Mouse (Mus musculus) CH12.LX (cell line): Measurements from ENCODE around the gene Osbpl11. TPM values are rescaled to one million over a fixed set of nuclear protein-coding genes. Genes with fewer than 3 reads are reported as not detected.

ENCODE experiments used
- DNase-seq: peaks from one replicate; pipeline ENCODE4 v3.0.0-alpha.2; 2013; ENCODE audit errors: extremely low read depth
- H3K27ac ChIP-seq: 2 replicates; pipeline ENCODE4 v1.5.1; 2012; ENCODE audit warnings: low read depth, mild to moderate bottlenecking, control low read depth, moderate library complexity; ENCODE audit not compliant: insufficient read depth
- H3K27me3 ChIP-seq: replicated peaks from 2 replicates; pipeline ENCODE3; 2012; ENCODE audit warnings: inconsistent platforms
- H3K36me3 ChIP-seq, 2 experiments: replicated peaks in 1 of 2; 2 replicates each; pipeline versions ENCODE3 to v1.6.1; 2012; ENCODE audit warnings: inconsistent platforms in 1 of 2, low read length in 1 of 2, mild to moderate bottlenecking in 1 of 2, mixed read lengths in 1 of 2, moderate library complexity in 1 of 2; ENCODE audit not compliant: control insufficient read depth in 1 of 2, insufficient read depth in 1 of 2
- H3K4me1 ChIP-seq, 2 experiments: 2 replicates each; pipeline ENCODE4 v1.6.1; 2012; ENCODE audit warnings: inconsistent platforms in 1 of 2, moderate library complexity in 1 of 2; ENCODE audit not compliant: insufficient read depth in 2 of 2, control insufficient read depth in 1 of 2
- H3K4me2 ChIP-seq: 2 replicates; pipeline ENCODE4 v1.6.1; 2012; ENCODE audit warnings: low read depth, mild to moderate bottlenecking, control low read depth; ENCODE audit not compliant: poor library complexity, insufficient read depth, severe bottlenecking
- H3K4me3 ChIP-seq, 3 experiments: fragments of 150-350 bp in 1 of 3; sonication (generic) in 1 of 3; replicated peaks in 1 of 3; 2 replicates each; pipeline versions ENCODE3 to v1.5.1; 2011 to 2012; ENCODE audit warnings: low read depth in 2 of 3, low read length in 2 of 3, mild to moderate bottlenecking in 2 of 3, moderate library complexity in 2 of 3, control low read depth in 1 of 3, improper control_type of control experiment in 1 of 3, inconsistent platforms in 1 of 3, mixed read lengths in 1 of 3; ENCODE audit not compliant: poor library complexity in 1 of 3
- H3K79me2 ChIP-seq: replicated peaks from 2 replicates; pipeline ENCODE4 v1.6.1; 2012; ENCODE audit warnings: mild to moderate bottlenecking, moderate library complexity; ENCODE audit not compliant: control insufficient read depth, poor library complexity, insufficient read depth, severe bottlenecking; ENCODE audit errors: extremely low read depth
- H3K9ac ChIP-seq: 2 replicates; pipeline ENCODE4 v1.6.1; 2012; ENCODE audit warnings: low read depth, mild to moderate bottlenecking, control low read depth, moderate library complexity; ENCODE audit not compliant: insufficient read depth
- H3K9me3 ChIP-seq: replicated peaks from 2 replicates; pipeline ENCODE3; 2012; ENCODE audit warnings: low read length, inconsistent platforms, mixed read lengths
- BHLHE40 ChIP-seq: IDR thresholded peaks from 2 replicates; pipeline ENCODE4 v1.6.1; 2011; ENCODE audit warnings: mild to moderate bottlenecking, low read depth, low read length, improper control_type of control experiment
- CHD1 ChIP-seq: IDR thresholded peaks from 2 replicates; pipeline ENCODE4 v1.6.1; 2012; ENCODE audit warnings: low read depth, low read length, improper control_type of control experiment, inconsistent platforms
- CHD2 ChIP-seq: IDR thresholded peaks from 2 replicates; pipeline ENCODE4 v1.6.1; 2011; ENCODE audit warnings: low read length, improper control_type of control experiment
- E2F4 ChIP-seq: IDR thresholded peaks from 2 replicates; pipeline ENCODE4 v1.6.1; 2011; ENCODE audit warnings: low read depth, low read length, improper control_type of control experiment; ENCODE audit not compliant: insufficient replicate concordance
- ELF1 ChIP-seq: IDR thresholded peaks from 2 replicates; pipeline ENCODE4 v1.6.1; 2014; ENCODE audit warnings: low read depth, mild to moderate bottlenecking, inconsistent platforms, low read length, improper control_type of control experiment
- EP300 ChIP-seq: IDR thresholded peaks from 2 replicates; pipeline ENCODE4 v1.6.1; 2011; ENCODE audit warnings: low read length, improper control_type of control experiment
- GABPA ChIP-seq: IDR thresholded peaks from 2 replicates; pipeline ENCODE4 v1.6.1; 2012; ENCODE audit warnings: low read depth, low read length, improper control_type of control experiment, inconsistent platforms; ENCODE audit not compliant: insufficient replicate concordance
- HCFC1 ChIP-seq: IDR thresholded peaks from 2 replicates; pipeline ENCODE4 v1.6.1; 2012; ENCODE audit warnings: low read depth, mild to moderate bottlenecking, inconsistent platforms, low read length, improper control_type of control experiment
- IRF4 ChIP-seq: IDR thresholded peaks from 2 replicates; pipeline ENCODE4 v1.6.1; 2014; ENCODE audit warnings: low read depth, mild to moderate bottlenecking, inconsistent platforms, low read length, improper control_type of control experiment
- MAFK ChIP-seq: IDR thresholded peaks from 2 replicates; pipeline ENCODE4 v1.6.1; 2011; ENCODE audit warnings: low read length, improper control_type of control experiment; ENCODE audit not compliant: insufficient replicate concordance
- MAX ChIP-seq: IDR thresholded peaks from 2 replicates; pipeline ENCODE4 v1.6.1; 2011; ENCODE audit warnings: low read length, improper control_type of control experiment
- MAZ ChIP-seq: IDR thresholded peaks from 2 replicates; pipeline ENCODE4 v1.6.1; 2012; ENCODE audit warnings: low read depth, mild to moderate bottlenecking, inconsistent platforms, low read length, improper control_type of control experiment, moderate library complexity
- MEF2A ChIP-seq: IDR thresholded peaks from 2 replicates; pipeline ENCODE4 v1.6.1; 2014; ENCODE audit warnings: low read depth, mild to moderate bottlenecking, inconsistent platforms, low read length, improper control_type of control experiment, borderline replicate concordance
- MXI1 ChIP-seq: IDR thresholded peaks from 2 replicates; pipeline ENCODE4 v1.6.1; 2011; ENCODE audit warnings: mild to moderate bottlenecking, low read depth, low read length, improper control_type of control experiment
- MYC ChIP-seq: IDR thresholded peaks from 2 replicates; pipeline ENCODE4 v1.6.1; 2011; ENCODE audit warnings: low read depth, mild to moderate bottlenecking, improper control_type of control experiment, low read length
- NRF1 ChIP-seq: IDR thresholded peaks from 2 replicates; pipeline ENCODE4 v1.6.1; 2014; ENCODE audit warnings: low read depth, mild to moderate bottlenecking, inconsistent platforms, low read length, improper control_type of control experiment, moderate library complexity
- POLR2A ChIP-seq: IDR thresholded peaks from 2 replicates; pipeline ENCODE4 v1.6.1; 2011; ENCODE audit warnings: low read depth, mild to moderate bottlenecking, improper control_type of control experiment, low read length
- RAD21 ChIP-seq: IDR thresholded peaks from 2 replicates; pipeline ENCODE4 v1.6.1; 2011; ENCODE audit warnings: low read depth, mild to moderate bottlenecking, low read length, improper control_type of control experiment, moderate library complexity
- SIN3A ChIP-seq: IDR thresholded peaks from 2 replicates; pipeline ENCODE4 v1.6.1; 2012; ENCODE audit warnings: low read length, improper control_type of control experiment, inconsistent platforms
- SMC3 ChIP-seq: IDR thresholded peaks from 2 replicates; pipeline ENCODE4 v1.6.1; 2011; ENCODE audit warnings: low read depth, low read length, improper control_type of control experiment
- TBP ChIP-seq: conservative IDR thresholded peaks from 2 replicates; pipeline ENCODE4 v1.6.1; 2011; ENCODE audit warnings: low read depth, low read length, improper control_type of control experiment
- TCF12 ChIP-seq: IDR thresholded peaks from 2 replicates; pipeline ENCODE4 v1.6.1; 2014; ENCODE audit warnings: low read depth, mild to moderate bottlenecking, inconsistent platforms, low read length, improper control_type of control experiment
- UBTF ChIP-seq: IDR thresholded peaks from 2 replicates; pipeline ENCODE4 v1.6.1; 2012; ENCODE audit warnings: low read depth, mild to moderate bottlenecking, inconsistent platforms, low read length, improper control_type of control experiment, moderate library complexity
- USF1 ChIP-seq: IDR thresholded peaks from 2 replicates; pipeline ENCODE4 v1.6.1; 2014; ENCODE audit warnings: low read depth, mild to moderate bottlenecking, inconsistent platforms, low read length, improper control_type of control experiment
- ZC3H11A ChIP-seq: IDR thresholded peaks from 2 replicates; pipeline ENCODE4 v1.6.1; 2012; ENCODE audit warnings: low read depth, mild to moderate bottlenecking, inconsistent platforms, low read length, improper control_type of control experiment
- ZNF384 ChIP-seq: IDR thresholded peaks from 2 replicates; pipeline ENCODE4 v1.6.1; 2012; ENCODE audit warnings: low read depth, low read length, improper control_type of control experiment, inconsistent platforms
- dilution Hi-C: fragments of 300-500 bp; cut with MboI; formaldehyde crosslinking; loops from 2 replicates; pipeline ENCODE4 v1.14.3; 2020; ENCODE audit warnings: low sequenced_read_pairs; ENCODE audit not compliant: extremely low pct_unique_long_range_greater_than_20kb, extremely low pct_ligation_motif_present
- in situ Hi-C: fragments of 300-500 bp; cut with MboI; formaldehyde crosslinking; loops from 3 replicates; pipeline ENCODE4 v1.14.3; 2019; ENCODE audit warnings: low sequenced_read_pairs, low pct_ligation_motif_present, low pct_unique_long_range_greater_than_20kb, mixed read lengths
- polyA plus RNA-seq: library from polyadenylated mRNA; unstranded; fragments of >175 nt; gene quantifications from 2 replicates; pipeline ENCODE4 v1.2.1, GENCODE M21; 2012; ENCODE audit warnings: low read depth; ENCODE audit not compliant: insufficient read length
- total RNA-seq, 2 experiments: library from RNA; depleted of rRNA; stranded (reverse); fragments of 300-350 nt in 1 of 2; fragments of >200 nt in 1 of 2; gene quantifications; 2 replicates each; pipeline ENCODE4 v1.2.3; 2012 to 2014

Osbpl11 gene
- total and polyA plus RNA-seq, 3 experiments, result 10.8 to 12.9 (median 11.4) TPM

GRCm38 (mm10) chr16:33246526-33246925, 61.7 kb downstream of the Osbpl11 start (continued):
- TF ChIP-seq RAD21, result no peak
- no peak for TF ChIP-seq CHD1
- TF ChIP-seq HCFC1, result no peak
- peak; percentile 84 for TF ChIP-seq MAZ
- TF ChIP-seq MAX, result peak; percentile 8; the same call in 1 of the 2 replicates
- 0 out of 2 replicates have a peak, but pooled peaks have one; percentile 16 for TF ChIP-seq UBTF
- TF ChIP-seq IRF4, result peak; percentile 52; the same call in 1 of the 2 replicates
- no peak for TF ChIP-seq GABPA
- no peak; the same call in none of the 2 replicates for TF ChIP-seq CHD2
- peak; percentile 74; the same call in 1 of the 2 replicates for TF ChIP-seq TBP
- peak; percentile 73 for TF ChIP-seq BHLHE40
- TF ChIP-seq MXI1, result no peak
- TF ChIP-seq MYC, result peak; percentile 17; the same call in 1 of the 2 replicates

GRCm38 (mm10) chr16:33247006-33247405, 62.1 kb downstream of the Osbpl11 start:
- DNase-seq, result peak; percentile 84
- Histone ChIP-seq H3K36me3 (peaks cover 25 to 51% of the 10 kb centered on the region in 2 experiments), H3K4me2 (peak overlapping the region; percentile 37; the same call in 1 of the 2 replicates)
- TF ChIP-seq EP300 (peak; percentile 72), E2F4 (peak; percentile 61; the same call in 1 of the 2 replicates), ZC3H11A (no peak), USF1 (no peak), MYC (peak; percentile 74; the same call in 1 of the 2 replicates), SMC3 (no peak; the same call in 1 of the 2 replicates), MAZ (no peak), POLR2A (peak; percentile 52), NRF1 (peak; percentile 32; the same call in 1 of the 2 replicates), MEF2A (peak; percentile 77; the same call in 1 of the 2 replicates), TCF12 (peak; percentile 87), CHD2 (no peak), ELF1 (no peak), CHD1 (peak; percentile 100), HCFC1 (peak; percentile 70), RAD21 (no peak), SIN3A (0 out of 2 replicates have a peak, but pooled peaks have one; percentile 9), ZNF384 (peak; percentile 95), IRF4 (peak; percentile 74), MAFK (no peak)
- TF ChIP-seq, all 38 proteins: peak for 12
- dilution Hi-C loops (no loop called here), in situ Hi-C loops (no loop called here)
- no peak overlapping the region for H3K4me3 ChIP-seq
- peaks cover 3% of the 10 kb centered on the region for H3K9me3 ChIP-seq
- peak overlapping the region; percentile 65 for H3K9ac ChIP-seq
- H3K4me1 ChIP-seq, result peaks cover 24 to 57% of the 10 kb centered on the region in 2 experiments
- no peaks in the 10 kb centered on the region for H3K27me3 ChIP-seq
- peaks cover 26% of the 10 kb centered on the region for H3K79me2 ChIP-seq
- H3K27ac ChIP-seq, result peak overlapping the region; percentile 95
